ENCODE assay signal across 26 mouse cellular contexts in the genomic region with DNA sequence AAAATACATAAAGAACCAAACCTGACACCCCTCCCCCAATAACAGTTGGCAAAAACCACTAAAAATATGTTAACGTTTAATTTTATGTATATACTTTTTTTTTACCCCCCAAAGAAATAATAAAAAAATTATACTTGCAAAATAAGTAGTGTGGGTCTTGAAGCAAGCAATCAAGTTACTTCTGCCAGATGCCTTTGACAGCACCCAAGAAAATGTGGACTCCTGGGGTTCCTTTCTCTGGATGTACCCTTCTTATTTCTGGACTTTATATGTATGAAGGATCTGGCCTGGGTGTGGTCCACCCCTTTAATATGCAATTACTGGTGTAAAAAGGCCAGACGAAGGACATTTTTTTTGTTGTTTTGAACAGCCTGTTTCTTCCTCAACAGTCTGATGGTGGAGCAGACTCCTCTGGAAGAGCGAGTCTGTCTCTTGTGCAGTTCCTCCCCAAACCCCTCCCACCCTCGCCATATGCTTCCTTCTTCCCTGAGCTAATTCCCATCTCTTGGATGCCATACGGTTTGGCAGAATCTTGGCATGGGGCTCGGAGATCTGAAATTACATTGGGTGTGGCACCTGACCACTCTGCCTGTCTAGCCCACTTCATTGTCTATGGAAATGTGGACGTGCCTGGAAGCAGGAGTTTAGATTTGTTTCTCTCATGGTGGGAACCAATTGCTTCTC.
DNase-seq lines count a peak whose midpoint lies in the region; ATAC-seq lines count a peak whose summit lies in the region.
"Had no signal": no experiment of that assay in that cellular context is flagged by ENCODE, and none has a peak within 500 bp of the region (broad histone marks: within the 10 kb centered on the region; RNA-seq: fewer than 3 reads in every experiment).

No protein-coding gene starts in this region.

- no peaks in the 10 kb centered on the region for H3K4me1 ChIP-seq in hindbrain, embryonic 16.5 days (ENCODE audit: control insufficient read depth, insufficient read depth, low read depth, low read length)
- peaks cover 6% of the 10 kb centered on the region; the same call in 1 of the 2 replicates for H3K4me1 ChIP-seq in hindbrain, embryonic 13.5 days (replicated peaks)
- H3K4me1 ChIP-seq: embryonic facial prominence, embryonic 12.5 days; kidney, embryonic 15.5 days; lung, embryonic 15.5 days; stomach, embryonic 15.5 days had no signal

- H3K27ac ChIP-seq in hindbrain, embryonic 16.5 days (ENCODE audit: low read depth, low read length) = no peak overlapping the region
- H3K27ac ChIP-seq in hindbrain, embryonic 13.5 days = no peak overlapping the region
- H3K27ac ChIP-seq: embryonic facial prominence, embryonic 12.5 days; hindbrain, embryonic 14.5 days; kidney, embryonic 15.5 days; liver, embryonic 14.5 days; lung, embryonic 15.5 days; midbrain, embryonic 10.5 days; neural tube, embryonic 12.5 days; stomach, embryonic 15.5 days had no signal

- no peaks in the 10 kb centered on the region for H3K36me3 ChIP-seq in hindbrain, embryonic 16.5 days (ENCODE audit: control insufficient read depth, insufficient read depth, low read length)
- H3K36me3 ChIP-seq in hindbrain, embryonic 13.5 days = no peaks in the 10 kb centered on the region
- H3K36me3 ChIP-seq: embryonic facial prominence, embryonic 12.5 days; kidney, embryonic 15.5 days; lung, embryonic 15.5 days; midbrain, embryonic 10.5 days; neural tube, embryonic 12.5 days; stomach, embryonic 15.5 days had no signal

- H3K4me2 ChIP-seq in hindbrain, embryonic 16.5 days (ENCODE audit: low read length) = no peak overlapping the region
- H3K4me2 ChIP-seq in hindbrain, embryonic 13.5 days = no peak overlapping the region
- H3K4me2 ChIP-seq: embryonic facial prominence, embryonic 12.5 days; heart, embryonic 11.5 days; hindbrain, embryonic 14.5 days; kidney, embryonic 15.5 days; lung, embryonic 15.5 days; neural tube, embryonic 12.5 days; stomach, embryonic 15.5 days had no signal

- no peaks in the 10 kb centered on the region for H3K27me3 ChIP-seq in hindbrain, embryonic 16.5 days (replicated peaks; ENCODE audit: control insufficient read depth, insufficient read depth, low read length)
- H3K27me3 ChIP-seq in hindbrain, embryonic 13.5 days = no peaks in the 10 kb centered on the region
- H3K27me3 ChIP-seq: embryonic facial prominence, embryonic 12.5 days; kidney, embryonic 15.5 days; lung, embryonic 15.5 days; neural tube, embryonic 12.5 days; Patski; stomach, embryonic 15.5 days had no signal

- DNase-seq in cerebellum, postnatal 14 days = peak; percentile 47 to 50
- DNase-seq in ZHBTc4 (ENCODE audit: low read depth, low spot score) = peak; percentile 30
- DNase-seq in layer of hippocampus, adult 8-10 months (ENCODE audit: low spot score in 2 of 2) = peak; percentile 33 to 44
- no peak for DNase-seq in spleen, postnatal 4 days (ENCODE audit: low spot score in 2 of 2)
- no peak for DNase-seq in urinary bladder, postnatal 25 days (ENCODE audit: low spot score)
- DNase-seq: adrenal gland, postnatal 14 days; cerebellum, adult 2 months; heart, postnatal 10 days; lung, postnatal 4 days; right cerebral cortex, postnatal 14 days; thymus, adult 2 months had no signal

- no peaks in the 10 kb centered on the region for H3K9me3 ChIP-seq in hindbrain, embryonic 16.5 days (ENCODE audit: control insufficient read depth, low read length)
- no peaks in the 10 kb centered on the region for H3K9me3 ChIP-seq in hindbrain, embryonic 13.5 days
- H3K9me3 ChIP-seq: embryonic facial prominence, embryonic 12.5 days; kidney, embryonic 15.5 days; lung, embryonic 15.5 days; midbrain, embryonic 10.5 days; neural tube, embryonic 12.5 days; stomach, embryonic 15.5 days had no signal

- no peak overlapping the region for H3K9ac ChIP-seq in hindbrain, embryonic 16.5 days (ENCODE audit: low read depth, low read length)
- H3K9ac ChIP-seq in hindbrain, embryonic 13.5 days = no peak overlapping the region
- H3K9ac ChIP-seq: embryonic facial prominence, embryonic 12.5 days; hindbrain, embryonic 14.5 days; kidney, embryonic 15.5 days; liver, embryonic 14.5 days; lung, embryonic 15.5 days; neural tube, embryonic 12.5 days; stomach, embryonic 15.5 days had no signal

- 73% methylated on average over 7 of the region's 7 CpGs for WGBS in hindbrain, embryonic 16.5 days
- 72% methylated on average over 7 of the region's 7 CpGs for WGBS in hindbrain, embryonic 13.5 days

- ATAC-seq in cerebellum, adult (ENCODE audit: insufficient number of reproducible peaks, low FRiP score, low TSS enrichment) = no peak
- peak; percentile 61; the same call in 1 of the 2 replicates for ATAC-seq in hindbrain, embryonic 16.5 days
- ATAC-seq in hindbrain, embryonic 13.5 days (ENCODE audit: low FRiP score) = no peak
- ATAC-seq: CD4-positive, CD25-positive, alpha-beta regulatory T cell, adult 4 months; intestine, postnatal 0 days; Patski had no signal

- no peak overlapping the region for H3K4me3 ChIP-seq in hindbrain, embryonic 16.5 days (ENCODE audit: low read length)
- no peak overlapping the region for H3K4me3 ChIP-seq in hindbrain, embryonic 13.5 days
- H3K4me3 ChIP-seq: embryonic facial prominence, embryonic 12.5 days; kidney, embryonic 15.5 days; lung, embryonic 15.5 days; midbrain, embryonic 10.5 days; neural tube, embryonic 12.5 days; stomach, embryonic 15.5 days had no signal

Comparison
In these comparisons a context has a peak if more than half of its experiments do, and no peak if none do; other contexts are left out.
1. DNase-seq: peak in cerebellum, postnatal 14 days (2 of 2), ZHBTc4 (single experiment) and layer of hippocampus, adult 8-10 months (2 of 2); none in spleen, postnatal 4 days (0 of 2) and urinary bladder, postnatal 25 days (single experiment).